Mouse (Mus musculus) ES-Bruce4 (cell line): ENCODE measurements around the gene Olfr981.
"Not testable (repeated sequence)": the region's sequence is repeated elsewhere in the genome, so short reads cannot be mapped to it uniquely, and the experiment has no call there.

ENCODE experiments used
- CTCF ChIP-seq: IDR thresholded peaks from one replicate; pipeline ENCODE4 v1.8.1; 2011; ENCODE audit warnings: low read depth, low read length
- POLR2A ChIP-seq: IDR thresholded peaks from one replicate; pipeline ENCODE4 v1.8.1; 2011; ENCODE audit warnings: low read length; ENCODE audit not compliant: insufficient read depth

DNA sequence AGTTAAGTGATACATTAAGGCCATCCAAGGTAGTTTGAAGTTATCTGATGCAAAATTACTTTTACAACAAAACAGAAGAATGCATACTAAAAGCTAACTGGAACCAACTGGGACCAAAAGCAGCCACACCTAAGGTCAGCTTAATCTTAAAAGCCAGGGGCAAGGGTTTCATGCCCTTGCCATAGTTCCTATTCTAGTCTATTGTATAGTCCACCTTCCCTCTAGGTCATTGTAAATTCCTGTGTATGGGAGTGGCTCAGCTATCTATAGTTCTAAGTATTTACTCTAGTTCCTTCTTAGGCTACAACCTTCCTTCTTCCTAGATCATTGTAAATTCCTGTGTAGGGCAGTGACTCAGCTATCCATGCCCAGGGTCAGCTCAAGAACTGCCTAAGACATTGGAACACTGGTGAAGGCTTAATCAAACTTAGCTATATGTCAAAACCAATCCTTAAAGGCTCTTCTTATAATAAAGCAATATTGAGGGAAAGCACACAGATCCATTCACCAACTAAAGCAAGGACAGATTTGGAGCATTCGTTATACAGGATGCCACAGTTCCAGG is 44.6 kb upstream of the Olfr981 start:
- TF ChIP-seq CTCF, POLR2A: not testable (repeated sequence)
